Mouse (Mus musculus) urinary bladder, postnatal 25 days (tissue): ENCODE results near the gene Elp1.

ENCODE experiments used
- DNase-seq: peaks from one replicate; pipeline ENCODE4 v3.0.0; 2022; ENCODE audit warnings: low spot score

Elp1 gene

DNA sequence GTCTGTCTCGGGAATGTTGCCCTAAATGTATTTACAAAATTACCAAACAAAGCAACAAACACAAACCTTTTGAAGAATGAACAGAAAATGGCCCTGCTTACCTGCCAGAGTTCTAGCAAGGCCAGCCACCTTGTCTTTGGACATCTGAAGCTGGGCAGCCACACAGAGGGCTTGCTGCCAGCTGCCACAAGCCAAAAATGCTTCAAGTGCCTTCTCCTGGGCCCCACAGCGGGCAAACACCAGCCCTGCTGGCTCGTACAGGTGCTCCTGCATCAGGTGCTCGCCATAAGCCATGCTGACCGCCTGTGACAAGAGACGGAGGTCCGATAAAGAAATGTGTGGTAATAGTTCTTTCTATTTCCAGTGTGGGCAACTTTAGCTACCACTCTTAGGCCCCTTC is 33.2 kb downstream of the Elp1 start:
- no peak for DNase-seq

DNA sequence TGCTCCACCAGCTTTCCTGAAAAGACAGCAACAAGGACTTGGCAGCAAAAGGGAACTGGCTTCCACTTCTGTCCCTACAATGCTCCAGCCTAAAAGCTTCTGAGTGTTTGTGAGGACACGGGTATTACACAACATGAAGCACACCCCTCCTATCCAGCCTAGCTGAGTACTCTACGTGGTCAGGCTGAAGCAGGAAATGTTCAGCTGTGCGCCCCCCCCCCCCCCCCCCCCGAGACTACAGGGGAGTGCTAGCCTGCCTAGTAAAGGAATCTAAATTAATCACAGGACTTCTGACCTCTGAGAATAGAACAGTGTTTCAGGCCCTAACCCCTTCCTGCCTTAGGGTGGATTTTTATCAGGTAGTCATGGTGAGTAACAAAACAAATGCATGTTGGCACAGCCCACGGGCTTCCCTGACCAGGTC is 34.3 kb downstream of the Elp1 start:
- no peak for DNase-seq

DNA sequence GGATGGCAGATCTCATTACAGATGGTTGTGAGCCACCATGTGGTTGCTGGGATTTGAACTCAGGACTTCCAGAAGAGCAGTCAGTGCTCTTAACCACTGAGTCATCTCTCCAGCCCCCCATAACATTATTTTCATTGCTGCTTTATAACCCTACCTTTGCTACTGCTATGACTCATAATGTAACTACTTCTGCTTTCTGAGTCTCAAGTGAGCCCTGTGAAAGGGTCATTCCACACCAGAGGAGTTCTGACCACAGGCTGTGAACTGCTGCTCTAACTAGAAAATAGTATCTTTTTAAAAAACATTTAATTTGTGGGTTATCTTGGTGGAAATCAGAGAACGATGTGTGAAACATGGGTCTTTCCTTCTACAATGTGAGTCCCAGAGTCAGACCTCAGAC is 44.4 kb downstream of the Elp1 start:
- no peak for DNase-seq

DNA sequence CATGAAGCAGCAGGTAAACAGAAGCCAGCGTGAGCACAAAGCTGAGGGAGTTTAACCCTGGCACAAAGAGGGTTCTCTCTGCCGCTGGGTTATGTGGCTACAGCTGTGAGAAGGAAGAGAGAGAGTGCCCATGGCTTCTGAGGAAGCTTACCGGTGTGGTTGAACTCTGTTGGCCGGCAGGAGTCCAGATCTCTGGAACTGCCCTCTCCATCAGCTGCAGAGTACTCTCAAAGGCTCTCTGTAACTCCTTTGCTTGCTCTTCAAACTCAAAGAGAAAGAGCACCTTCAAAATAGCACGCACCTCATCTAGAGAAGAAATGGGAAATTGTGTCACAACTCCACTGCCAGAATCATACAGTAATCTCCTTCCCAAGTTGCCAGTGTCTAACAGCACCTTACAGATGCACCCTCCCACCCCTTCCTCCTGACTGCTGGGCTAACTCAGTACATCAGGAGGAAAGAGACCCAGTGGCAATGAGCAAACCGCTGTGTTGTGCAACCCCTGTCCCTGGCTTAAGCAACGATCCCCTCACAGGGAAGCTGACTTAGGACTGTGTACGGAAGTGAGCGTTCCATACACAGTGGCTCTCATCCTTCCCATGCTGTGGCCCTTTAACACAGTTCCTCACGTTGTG is 45.0 kb downstream of the Elp1 start:
- DNase-seq = no peak

DNA sequence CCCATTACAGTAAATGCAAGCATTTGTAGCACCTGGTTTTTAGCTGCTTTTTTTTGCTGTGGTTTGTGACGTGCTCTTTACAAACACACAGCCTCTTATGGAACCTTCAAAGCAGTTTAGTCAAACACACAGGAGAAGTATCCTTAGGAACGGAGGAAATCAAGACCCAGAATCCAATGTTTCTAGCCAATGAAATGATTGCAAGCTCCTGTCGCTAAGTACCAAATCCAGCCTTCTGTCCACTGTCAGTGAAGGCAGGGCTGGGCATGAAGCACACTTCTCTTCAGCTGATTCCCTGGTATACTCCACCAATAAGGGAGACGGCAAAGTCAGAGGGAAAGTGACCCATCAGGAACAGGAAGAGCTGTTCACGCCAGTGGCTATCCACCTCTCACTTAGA is 46.1 kb downstream of the Elp1 start:
- no peak for DNase-seq

DNA sequence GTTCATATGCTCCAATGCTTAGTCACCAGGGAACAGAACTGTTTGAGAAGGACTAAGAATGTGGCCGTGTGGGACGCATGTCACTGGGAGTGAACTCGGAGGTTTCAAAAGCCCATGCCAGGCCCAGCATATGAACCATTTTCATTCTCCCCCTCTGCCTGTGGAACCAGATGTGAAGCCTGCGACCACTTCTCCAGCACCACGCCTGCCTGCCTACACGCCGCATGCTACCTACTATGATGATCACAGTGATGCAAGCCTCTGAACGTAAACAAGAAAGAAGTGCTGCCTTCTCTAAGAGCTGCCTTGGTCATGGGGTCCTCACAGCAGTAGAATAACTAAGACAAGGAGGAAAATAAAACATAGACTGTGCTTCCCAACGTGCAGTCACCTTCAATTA is 54.7 kb downstream of the Elp1 start:
- no peak for DNase-seq

DNA sequence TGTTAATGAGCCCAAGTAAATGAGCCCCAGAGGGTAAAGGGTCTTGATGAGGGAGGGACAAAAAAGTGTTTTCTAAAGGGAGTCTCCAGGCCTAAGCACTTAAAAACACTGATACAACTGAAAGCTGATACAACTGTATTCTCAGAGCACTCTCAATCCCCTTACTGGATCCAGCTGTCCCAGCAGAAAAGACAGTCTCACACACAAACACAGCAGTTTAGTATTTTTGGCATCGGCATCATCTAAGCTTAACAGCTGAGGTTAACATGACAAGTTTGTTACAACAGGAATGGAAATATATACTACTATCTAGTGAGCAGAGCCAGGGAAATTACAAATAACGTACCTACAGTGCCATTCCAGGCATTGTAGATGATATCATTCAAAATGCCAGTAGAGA is 55.8 kb downstream of the Elp1 start:
- no peak for DNase-seq

DNA sequence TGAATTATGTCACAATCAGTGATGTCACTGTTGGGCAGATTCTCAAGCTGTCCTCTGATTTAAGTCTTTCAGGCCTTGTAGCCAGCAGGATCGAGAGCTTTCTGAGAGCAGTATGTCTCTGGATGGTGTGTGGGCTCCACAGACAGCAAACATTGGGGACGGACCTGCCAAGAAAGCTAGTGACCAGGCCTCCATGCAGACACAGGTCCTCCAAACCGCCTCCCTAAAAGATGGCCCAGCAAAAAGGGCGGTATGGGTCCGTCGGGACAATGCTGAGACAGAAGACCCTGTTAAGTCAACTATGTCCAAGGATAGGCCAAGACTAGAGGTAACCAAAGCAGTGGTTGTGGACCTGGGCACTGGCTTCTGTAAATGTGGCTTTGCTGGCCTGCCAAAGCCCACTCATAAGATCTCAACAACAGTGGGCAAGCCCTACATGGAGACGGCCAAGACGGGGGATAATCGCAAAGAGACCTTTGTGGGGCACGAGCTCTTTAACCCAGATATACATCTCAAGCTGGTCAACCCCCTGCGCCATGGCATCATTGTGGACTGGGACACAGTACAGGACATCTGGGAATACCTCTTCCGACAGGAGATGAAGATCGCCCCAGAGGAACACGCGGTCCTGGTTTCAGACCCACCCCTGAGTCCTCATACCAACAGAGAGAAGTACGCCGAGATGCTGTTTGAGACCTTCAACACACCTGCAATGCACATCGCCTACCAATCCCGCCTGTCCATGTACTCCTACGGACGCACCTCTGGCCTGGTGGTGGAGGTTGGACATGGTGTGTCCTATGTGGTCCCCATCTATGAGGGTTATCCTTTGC is 58.6 kb downstream of the Elp1 start, which contains the start of gene Actl7a:
Gene Actl7a (plus strand): TSS at position 51 of the 833 bp plus-strand sequence.
- no peak for DNase-seq

DNA sequence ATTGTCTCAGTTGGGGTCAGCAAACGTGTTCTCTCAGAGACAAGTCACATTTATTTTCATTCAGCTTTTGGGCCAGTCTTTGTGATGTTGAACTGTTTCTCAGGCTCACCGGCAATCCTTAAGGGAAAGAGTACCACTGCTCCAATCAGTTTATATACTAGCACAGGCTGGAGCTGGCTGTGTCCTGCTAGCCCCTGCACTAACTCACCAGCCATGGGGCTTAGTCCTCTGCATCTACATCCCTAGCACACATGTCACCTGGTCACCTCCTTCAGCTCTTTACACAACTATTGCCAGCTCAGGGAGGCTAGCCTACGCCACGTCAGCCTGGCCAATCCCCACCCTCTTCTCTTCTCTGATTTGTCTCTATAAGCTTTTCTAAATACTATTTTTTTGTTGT is 59.4 kb downstream of the Elp1 start:
- no peak for DNase-seq

DNA sequence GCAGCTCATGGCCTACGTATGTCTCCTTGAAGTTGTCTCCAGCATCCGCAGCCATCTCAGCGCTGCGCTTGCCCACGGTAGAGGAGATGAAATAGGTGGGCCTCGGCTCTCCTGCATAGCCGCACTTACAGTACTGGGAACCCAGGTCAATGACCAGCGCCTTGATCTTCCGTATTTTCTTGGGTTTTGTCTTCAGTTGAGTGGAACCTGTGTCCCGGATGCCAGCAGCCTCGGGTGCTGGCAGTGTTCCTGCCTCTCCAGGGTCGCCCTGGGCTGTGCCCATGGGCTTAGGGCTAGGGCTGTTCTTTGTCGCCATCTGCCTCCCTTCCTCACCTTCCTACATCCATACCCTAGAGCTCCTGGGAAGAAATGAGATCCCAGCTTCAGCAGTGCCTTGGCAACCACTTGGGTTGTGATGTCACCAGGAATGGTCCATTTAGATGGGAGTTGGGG is 61.1 kb downstream of the Elp1 start, which contains the start of gene Actl7b:
Gene Actl7b (minus strand): TSS at position 403 of the 453 bp plus-strand sequence.
- no peak for DNase-seq

DNA sequence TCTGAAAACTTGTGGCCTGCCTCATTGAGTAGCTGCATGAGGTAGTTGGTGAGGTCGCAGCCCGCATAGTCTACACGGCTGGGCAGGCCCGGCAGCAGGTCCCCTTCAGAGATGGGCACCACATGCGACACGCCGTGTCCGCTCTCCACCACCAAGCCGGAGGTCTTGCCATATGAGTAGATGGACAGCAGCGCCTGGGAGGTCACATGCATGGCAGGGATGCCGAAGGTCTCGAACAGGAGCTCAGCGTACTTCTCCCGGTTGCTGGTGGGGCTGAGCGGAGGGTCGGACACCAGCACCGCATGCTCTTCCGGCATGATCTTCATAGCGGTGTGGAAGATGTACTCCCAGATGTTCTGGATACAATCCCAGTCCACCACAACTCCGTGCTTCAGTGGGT is 61.5 kb downstream of the Elp1 start:
- no peak for DNase-seq

DNA sequence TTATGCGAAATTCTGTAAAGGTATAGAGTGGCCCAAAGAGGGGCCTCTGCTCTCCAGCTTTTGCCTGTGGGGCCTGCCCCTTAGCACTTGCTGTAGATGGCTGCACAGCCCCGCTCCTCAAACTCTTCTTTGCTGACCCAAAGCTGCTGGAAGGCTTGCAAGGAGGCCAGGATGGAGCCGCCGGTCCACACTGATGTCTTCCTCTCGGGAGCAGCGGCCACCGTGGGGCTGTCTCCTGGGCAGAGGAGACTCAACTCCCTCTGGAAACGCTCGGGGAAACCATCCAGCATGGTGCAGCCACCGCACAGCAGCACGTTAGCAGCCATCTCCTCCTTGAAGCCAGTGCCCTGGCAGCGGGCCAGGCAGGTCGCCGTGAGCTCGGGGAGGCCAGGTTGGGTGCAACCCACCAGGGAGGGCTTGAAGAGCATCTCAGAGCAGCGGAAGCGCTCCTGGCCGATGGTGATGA is 62.1 kb downstream of the Elp1 start, which contains the start of gene Gm26657:
Gene Gm26657 (plus strand): TSS at position 51 of the 466 bp plus-strand sequence.
- DNase-seq = no peak

DNA sequence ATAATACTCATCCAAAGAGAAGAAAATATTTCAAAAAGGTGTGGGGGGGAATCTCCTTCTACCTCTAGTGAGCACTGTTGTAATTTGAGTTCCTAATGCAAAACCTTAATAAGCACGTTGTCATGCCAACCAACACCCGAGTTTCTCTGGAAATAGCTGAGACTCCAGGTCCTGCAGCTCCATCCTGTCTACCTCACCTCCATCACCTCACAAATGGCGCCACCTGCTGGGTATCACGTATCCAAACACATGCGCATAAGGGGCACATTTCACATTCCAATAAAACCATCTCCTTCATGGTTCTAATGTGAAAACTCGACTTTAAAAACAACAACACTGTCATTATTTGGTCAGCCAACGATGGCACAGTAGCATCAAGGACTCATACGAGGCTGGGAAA is 76.3 kb downstream of the Elp1 start:
- no peak for DNase-seq

DNA sequence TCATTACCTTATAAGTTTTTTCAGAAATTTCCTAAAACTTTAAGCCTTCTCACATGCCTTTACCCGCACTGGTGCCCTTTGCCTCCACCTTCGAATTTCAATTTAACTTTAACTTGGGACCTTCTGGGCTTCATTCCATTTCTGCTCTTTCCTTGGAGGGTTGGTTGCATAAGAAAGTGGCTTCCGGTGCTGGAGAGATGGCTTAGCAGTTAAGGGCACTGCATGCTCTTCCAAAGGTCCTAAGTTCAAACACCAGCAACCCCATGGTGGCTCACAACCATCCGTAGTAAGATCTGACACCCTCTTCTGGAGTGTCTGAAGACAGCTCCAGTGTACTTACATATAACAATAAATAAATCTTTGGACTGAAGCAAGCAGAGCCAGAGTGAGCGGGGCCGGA is 78.9 kb downstream of the Elp1 start:
- no peak for DNase-seq

DNA sequence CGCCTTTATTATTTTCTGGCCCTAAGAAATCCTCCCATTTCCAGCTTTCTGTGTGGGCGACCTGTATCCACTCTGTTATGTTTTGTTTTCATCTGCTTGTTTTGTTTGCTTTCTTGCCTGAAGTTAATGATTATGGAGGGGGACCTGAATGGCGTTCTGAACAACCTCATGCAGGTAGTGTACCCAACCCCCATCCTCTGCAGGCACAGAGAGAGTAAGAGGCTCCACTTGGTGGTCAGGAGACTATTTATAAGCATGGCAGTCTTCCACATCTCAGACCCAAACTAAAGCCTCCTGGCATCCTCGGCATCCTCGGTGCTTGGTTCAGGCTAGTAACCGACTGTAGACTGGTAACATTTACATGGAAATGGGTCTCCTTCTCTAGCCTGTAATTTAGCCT is 79.8 kb downstream of the Elp1 start:
- no peak for DNase-seq

DNA sequence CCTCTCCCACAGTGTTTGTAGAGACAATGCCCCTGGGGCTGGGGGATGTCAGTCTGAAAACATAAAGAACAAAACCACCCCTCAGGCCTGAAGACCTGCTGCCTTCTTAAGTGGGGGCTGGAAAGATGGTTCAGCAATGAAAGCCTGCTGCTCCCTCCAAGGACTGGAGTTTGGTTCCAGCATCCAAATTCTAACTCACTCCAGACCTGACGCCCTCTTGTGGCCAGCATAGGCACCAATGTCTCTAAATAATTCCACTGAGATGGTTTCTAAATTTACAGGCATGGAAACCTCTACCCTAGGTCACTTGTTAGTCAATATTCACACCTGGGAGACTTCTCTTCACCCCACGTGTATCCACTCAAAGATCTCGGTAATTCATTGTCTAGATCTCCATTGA is 80.7 kb downstream of the Elp1 start:
- peak; percentile 17 for DNase-seq

DNA sequence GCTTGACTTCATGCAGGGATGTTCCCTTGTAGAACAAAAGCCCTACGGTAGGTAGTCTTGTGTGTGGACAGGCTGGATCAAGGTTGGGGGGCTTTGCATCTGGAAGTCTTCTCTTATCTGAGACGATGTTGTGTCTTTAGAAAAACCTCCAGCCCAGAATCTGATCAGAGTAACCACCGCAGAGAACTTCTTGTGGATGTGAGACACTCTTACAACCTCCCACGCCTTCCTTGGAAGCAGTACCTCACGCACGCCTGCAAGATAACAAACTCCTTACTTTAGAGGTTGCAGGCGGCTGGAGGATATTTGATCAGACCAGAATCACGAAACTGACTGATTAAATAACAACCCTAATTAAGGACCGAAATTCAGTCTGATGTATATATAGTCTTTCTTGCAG is 81.7 kb downstream of the Elp1 start:
- no peak for DNase-seq

DNA sequence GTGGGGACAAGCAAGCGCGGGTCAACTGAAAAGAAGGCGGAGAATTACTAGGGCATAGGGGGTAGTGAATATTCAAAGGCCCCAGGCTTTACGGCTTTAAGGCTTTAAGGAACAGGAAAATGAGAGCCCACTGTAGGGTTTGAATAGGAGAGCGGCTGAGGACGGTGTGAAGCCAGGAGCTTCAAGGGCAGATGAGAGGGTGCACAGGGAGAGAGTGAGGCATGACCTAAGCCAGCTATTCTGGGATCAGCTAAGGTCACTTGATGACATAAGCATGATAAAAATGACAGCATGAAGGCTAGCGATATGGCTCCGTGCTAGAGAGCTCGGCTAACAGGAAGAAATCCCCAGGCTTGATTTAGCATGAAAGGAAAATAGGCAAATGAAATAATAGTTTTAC is 82.7 kb downstream of the Elp1 start:
- no peak for DNase-seq

DNA sequence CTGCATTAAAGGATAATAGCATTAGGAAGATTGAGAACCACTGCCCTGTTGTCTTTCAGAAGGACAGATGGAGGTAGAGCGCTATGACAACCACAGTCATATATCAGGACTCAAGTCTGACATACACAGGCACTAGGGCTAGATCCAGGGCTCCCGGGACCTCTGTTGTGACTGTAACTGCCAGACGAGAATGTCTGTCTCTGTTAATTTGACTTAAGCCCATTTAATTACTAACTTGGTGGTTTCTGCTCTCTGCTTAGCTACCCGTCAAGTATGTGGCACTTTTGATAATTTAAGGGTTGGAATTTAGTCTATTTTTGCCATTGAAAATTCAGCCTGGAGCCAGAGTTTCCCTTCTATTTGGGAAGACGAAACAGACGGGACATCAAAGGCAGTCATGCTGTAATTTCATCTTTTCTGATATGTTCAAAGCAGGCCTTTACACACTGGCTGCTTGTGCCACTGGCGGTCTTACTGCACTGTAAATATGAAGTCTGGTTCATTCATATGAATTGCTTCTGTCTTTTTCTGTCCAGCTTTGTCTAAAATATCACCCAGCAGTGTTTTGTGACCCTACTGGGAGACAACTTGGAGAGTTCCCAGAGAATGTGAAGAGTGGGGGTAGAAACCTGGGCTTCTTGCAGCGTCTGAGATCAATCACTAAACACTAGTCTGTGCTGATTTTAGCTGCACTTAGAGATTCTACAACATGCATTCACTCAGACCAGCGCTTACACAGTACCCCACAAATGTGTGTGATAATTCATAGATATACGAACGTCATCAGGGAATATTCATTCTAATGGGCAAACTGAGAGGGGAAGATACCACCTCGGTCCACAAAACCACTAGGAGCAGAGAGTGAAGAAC is 83.3 kb downstream of the Elp1 start:
- DNase-seq = no peak

DNA sequence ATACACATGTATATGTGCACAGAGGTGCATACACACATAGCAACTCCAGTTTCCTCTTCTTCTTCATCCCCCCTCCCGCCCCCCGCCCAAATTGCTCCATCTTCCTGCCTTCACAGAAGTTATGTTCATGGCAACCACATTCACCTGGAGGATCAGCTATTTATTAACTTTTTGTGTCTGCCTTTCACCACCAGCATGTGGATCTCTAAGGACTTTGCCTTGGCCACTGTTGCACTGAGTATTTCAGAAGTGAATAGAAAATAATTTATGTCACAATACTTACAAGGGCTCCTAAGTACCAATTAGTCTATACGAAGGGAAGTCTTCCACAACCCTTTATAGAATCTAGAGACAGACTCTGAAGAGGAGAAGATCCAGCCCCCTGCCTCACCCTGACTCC is 84.2 kb downstream of the Elp1 start:
- no peak for DNase-seq

DNA sequence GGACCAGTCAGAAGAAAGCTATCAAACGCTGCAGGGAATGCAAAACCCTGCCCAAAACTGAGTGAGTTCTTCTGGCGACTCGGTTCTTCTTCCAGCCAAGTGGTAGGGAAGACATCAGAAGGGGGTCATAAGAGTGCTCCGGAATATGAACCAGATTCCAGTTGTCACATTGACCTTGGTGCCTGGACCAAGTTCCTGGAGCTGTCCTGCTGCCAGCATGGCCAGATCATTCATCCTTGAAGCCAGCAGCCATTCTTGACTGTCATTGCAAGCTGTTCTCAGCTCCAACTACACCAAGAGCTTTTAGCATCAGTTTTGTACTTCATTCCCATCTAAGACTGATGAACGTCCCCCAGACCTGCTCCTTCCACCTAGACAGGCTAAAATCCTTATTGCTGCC is 85.3 kb downstream of the Elp1 start:
- DNase-seq = no peak

DNA sequence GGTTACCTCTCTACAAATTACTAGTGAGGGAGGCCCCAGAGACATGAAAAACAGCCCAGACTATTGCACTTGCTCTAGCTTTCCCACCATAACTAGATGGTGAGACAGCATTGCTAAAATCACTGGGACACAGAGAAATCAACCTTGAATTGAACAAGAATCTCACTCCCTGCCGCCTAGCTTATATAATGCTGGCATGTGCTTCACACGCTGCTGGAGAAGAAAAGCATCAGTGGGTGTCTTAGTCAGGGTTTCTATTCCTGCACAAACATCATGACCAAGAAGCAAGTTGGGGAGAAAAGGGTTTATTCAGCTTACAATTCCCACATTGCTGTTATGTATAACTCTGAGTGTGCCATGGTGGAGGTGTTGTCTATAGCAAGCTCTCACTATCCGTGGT is 89.0 kb downstream of the Elp1 start:
- no peak for DNase-seq
